14 mouse cellular contexts compared by ENCODE assay signal in genomic region chr6:143622161-143622560, GRCm38 (mm10).
"Had no signal": no experiment of that assay in that cellular context is flagged by ENCODE, and none has a peak within 500 bp of the region (broad histone marks: within the 10 kb centered on the region; RNA-seq: fewer than 3 reads in every experiment).

No protein-coding gene starts in this region.

- DNase-seq: kidney, adult 18-20 months; kidney, postnatal 10 days; kidney, postnatal 4 days; lung, embryonic 14.5 days; lung, postnatal 10 days; thymus, adult 18-20 months; thymus, postnatal 25 days had no signal

- H3K27ac ChIP-seq: intestine, embryonic 15.5 days; limb, embryonic 10.5 days; liver, embryonic 15.5 days; macrophage; midbrain, embryonic 15.5 days; neural tube, embryonic 12.5 days had no signal

- H3K4me3 ChIP-seq: intestine, embryonic 15.5 days; limb, embryonic 10.5 days; liver, embryonic 15.5 days; megakaryocyte, embryonic 14.5 days; midbrain, embryonic 15.5 days; neural tube, embryonic 12.5 days had no signal
